Mouse (Mus musculus) liver, postnatal 0 days (tissue): ENCODE measurements around the gene Tspyl1.

Experiments
- CTCF ChIP-seq: sonication (generic); IDR thresholded peaks from 2 replicates; pipeline ENCODE4 v1.5.1; 2016; ENCODE audit warnings: antibody characterized with exemption, low read depth
- EP300 ChIP-seq: IDR thresholded peaks from 2 replicates; pipeline ENCODE4 v1.6.1; 2016; ENCODE audit warnings: antibody characterized with exemption, low read depth, mild to moderate bottlenecking

DNA sequence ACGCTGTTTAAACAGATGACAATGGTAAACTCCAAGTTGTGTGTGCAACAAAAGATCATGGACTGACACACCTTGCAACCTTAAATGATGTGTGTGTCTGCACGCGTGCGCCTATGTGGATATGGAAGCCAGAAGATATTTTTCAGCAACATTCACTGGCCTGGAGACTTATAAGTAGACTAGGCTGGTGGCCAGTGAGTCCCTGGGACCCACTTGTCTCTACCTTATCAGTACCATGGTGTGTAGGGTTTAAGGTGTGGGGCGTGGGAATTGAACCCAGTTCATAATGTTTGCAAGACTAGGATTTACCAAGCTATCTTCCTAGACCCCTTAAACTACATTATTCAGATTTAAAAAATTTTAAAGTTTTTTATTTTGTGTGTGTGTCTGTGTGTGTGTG lies 45.2 kb downstream of the Tspyl1 start:
- TF ChIP-seq CTCF = no peak
- TF ChIP-seq EP300 = no peak
